Mouse (Mus musculus) gastrocnemius, postnatal 36 days (tissue): ENCODE data around the gene Tcirg1. TPM values are rescaled to one million over a fixed set of nuclear protein-coding genes. Genes with fewer than 3 reads are reported as not detected.

Experiments used
- DNase-seq, 2 experiments: peaks; one replicate each; pipeline ENCODE4 v3.0.0; 2022
- intact Hi-C: fragments of 180-260 bp; cut with DNase I; formaldehyde crosslinking; loops from one replicate; pipeline ENCODE4 v1.15.1; 2025
- total RNA-seq, 2 experiments: library from RNA; stranded (reverse); gene quantifications; 2 replicates each; pipeline ENCODE4 v1.2.3; 2021

Gene Tcirg1
- total RNA-seq, 2 experiments from 2014 or later, result 4.8 to 5.9 TPM

DNA sequence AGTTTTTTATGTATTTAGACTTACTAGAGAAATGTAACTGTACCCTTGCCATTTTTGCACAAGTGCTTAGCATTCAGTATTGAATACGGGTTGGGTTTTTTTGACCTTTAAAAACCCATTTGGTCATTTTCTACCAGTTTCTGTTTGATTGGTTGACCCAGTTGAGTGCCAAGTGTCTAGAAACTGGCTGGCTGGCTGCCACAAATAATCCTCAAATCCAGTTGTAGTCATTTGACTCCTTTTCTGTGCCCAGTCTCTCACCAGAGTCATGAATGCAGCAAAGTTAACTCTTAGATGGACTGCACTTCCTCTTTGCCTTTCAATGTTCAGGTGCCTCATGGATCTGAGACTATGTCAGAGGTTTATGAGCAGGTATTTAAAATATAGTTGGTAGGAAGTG is 53.0 kb downstream of the Tcirg1 start:
- intact Hi-C loops, result no loop called here
- DNase-seq, result no peak

DNA sequence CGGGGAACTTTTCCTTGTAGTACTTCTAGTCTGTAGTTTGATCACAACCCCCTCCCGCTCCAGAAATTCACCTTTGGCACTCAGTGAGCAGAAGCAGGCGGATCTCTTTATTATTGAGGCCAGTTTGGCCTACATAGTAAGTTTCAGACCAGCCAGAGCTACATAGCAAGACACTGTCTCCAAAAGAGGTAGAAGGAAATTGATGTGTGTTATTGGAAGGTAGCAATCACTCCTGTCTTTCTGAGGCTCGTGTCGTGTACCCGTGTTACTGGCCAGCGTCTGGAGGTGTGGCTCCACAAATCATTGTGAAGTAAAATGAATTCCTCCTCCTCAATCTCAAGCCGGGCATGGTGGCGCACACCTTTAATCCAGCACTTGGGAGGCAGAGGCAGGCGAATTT is 53.8 kb downstream of the Tcirg1 start:
- no peak for DNase-seq
- intact Hi-C loops, result no loop called here

DNA sequence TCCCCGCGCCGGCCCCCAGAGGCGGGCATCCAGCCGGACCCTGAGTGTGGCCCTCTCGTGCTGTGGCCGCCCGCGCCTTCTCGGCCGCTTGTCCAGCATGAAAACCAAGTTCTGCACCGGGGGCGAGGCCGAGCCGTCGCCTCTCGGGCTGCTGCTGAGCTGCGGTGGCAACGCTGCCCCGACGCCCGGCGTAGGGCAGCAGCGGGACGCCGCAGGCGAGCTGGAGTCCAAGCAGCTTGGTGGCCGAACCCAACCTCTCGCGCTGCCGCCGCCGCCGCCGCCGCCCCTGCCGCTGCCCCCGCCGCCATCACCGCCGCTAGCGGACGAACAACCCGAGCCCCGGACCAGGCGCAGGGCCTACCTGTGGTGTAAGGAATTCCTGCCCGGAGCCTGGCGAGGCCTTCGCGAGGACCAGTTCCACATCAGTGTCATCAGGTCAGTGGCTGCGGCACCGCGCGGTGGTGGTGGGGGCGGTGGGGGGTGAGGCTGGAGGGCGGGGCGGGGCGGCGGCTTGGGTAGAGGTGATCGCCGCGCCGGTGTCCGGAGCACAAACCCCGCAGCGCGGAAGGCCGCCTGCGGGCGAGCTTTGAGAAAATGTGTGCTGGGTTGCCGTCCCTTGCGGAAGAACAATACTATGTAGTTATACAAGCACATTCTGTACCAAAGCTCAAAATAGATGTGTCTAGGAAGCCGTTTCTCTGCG is 54.8 kb downstream of the Tcirg1 start:
- peak in 1 of 2 experiments; percentile 36 for DNase-seq
- intact Hi-C loops, result no loop called here

DNA sequence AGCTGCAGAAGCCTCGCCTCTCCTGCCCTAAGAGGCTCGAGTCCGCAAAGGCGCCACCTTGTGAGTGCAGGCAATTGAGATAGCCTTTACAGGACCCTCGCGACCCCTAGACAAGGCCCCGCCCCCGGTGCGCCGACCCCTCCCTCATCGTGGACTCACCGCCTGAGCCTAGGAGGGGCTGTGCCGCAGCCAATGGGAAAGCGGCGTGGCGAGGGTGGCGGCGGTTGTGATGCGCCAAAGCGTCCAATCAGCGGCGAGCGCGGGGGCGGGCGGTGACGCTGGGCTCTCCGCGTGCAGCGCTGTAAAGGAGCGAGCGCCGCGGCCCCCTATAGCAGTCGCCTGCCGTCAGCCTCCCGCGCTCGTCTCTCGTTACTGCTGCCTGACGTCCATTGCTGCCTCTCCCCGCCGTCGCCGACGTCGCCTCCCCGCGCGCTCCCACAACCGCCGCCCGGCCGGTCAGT is 55.4 kb downstream of the Tcirg1 start, which contains the start of gene Chka:
Chka (plus strand) TSS at position 272 of the 461 bp plus-strand sequence.
- peak; percentile 90 to 93 for DNase-seq
- intact Hi-C loops, result no loop called here

- intact Hi-C loops, result no loop called here
- no peak for DNase-seq
These were observed 56.0 kb downstream of the Tcirg1 start for GRCm38 (mm10) chr19:3850847-3851469.

- intact Hi-C loops, result no loop called here
These were observed 56.9 kb downstream of the Tcirg1 start for GRCm38 (mm10) chr19:3850076-3850475.

DNA sequence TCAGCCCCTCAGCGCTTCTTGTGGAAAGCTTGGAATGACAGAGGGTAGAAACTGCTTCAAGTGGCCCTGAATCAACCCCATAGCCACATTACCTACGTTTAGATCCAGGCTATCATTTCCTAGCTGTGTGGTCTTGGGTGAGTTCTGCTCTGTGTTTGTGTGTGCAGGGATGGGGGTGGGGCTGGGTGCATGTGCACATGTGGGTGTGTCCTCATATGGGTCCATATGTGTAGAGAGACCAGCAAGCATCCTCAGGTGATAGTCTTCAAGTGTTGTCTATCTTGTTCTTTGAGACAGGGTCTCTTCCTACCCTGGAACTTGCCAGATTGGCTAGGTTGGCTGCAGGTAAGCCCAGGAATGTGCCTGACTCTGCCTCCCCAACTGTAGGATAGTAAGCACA is 57.7 kb downstream of the Tcirg1 start:
- no peak for DNase-seq
- intact Hi-C loops, result no loop called here

More at GRCm38 (mm10) chr19:3850076-3850475, 56.9 kb downstream of the Tcirg1 start:
- no peak for DNase-seq

DNA sequence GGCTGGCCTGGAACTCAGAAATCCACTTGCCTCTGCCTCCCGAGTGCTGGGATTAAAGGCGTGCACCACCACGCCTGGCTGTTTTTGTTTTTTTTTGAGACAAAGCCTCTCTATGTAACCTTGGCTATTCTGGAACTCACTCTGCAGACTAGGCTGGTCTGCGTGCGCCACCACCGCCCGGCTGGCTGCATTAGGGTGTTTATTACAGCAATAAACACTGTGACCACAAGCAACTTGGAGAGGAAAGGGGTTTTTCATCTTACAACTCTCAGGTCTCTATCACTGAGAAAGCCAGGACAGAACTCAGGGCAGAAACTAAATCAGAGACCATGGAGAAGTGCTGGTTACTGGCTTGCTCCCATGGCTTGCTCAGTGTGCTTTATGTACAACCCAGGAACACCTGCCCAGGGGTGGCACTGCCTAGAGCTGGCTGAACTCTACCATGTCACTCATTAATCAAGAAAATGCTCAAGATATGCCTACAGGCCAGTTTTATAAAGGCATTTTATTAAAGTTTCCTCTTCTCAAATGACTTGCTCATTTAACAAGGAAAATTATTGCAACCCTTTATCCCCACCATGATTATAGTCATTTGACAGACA is 58.6 kb downstream of the Tcirg1 start:
- intact Hi-C loops, result no loop called here
- no peak for DNase-seq

DNA sequence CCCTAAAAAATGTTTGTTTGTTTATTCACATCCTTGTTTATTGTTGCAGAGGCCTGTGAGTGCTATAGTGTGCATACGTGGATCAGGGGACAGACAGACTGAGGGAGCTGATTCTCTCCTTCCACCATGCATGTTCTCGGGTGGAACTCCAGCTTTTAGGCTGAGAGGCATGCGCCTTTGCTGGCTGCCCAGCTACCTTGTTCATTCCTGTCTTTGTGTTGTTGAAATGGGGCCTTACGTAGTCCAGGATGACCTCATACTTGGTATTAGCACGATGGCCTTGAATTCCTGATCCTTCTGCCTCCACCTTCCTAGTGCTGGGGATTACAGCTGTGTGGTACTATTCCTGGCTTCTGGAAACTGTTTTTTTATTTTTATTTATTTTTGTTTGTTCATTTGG is 59.2 kb downstream of the Tcirg1 start:
- intact Hi-C loops, result no loop called here
- no peak for DNase-seq

- intact Hi-C loops, result no loop called here
- no peak for DNase-seq
These were observed 60.0 kb downstream of the Tcirg1 start for GRCm38 (mm10) chr19:3846676-3847604.

Other genes with a start within 250 kb of the Tcirg1 start
- gene Lrp5, start 220.6 kb downstream of the Tcirg1 start, total RNA-seq, result 10 to 100 TPM; 21.9 to 22.9 TPM
- 10 to 100 TPM; 10.6 to 11.1 TPM for gene 1810055G02Rik, start 198.8 kb downstream of the Tcirg1 start, total RNA-seq
- gene Kmt5b, start 139.7 kb downstream of the Tcirg1 start, total RNA-seq, result 10 to 100 TPM; 20.8 to 22.5 TPM
- 1 to 10 TPM; 1.4 to 2.4 TPM for gene Chka, start 55.4 kb downstream of the Tcirg1 start, total RNA-seq
- gene Ndufs8, start 5.6 kb upstream of the Tcirg1 start, total RNA-seq, result 100 to 1,000 TPM; 242 to 273 TPM
- gene Aldh3b1, start 22.7 kb upstream of the Tcirg1 start, total RNA-seq, result 1 to 10 TPM in 1 of 2 experiments, under 1 TPM in 1; 0.92 to 1.6 TPM
- gene Unc93b1, start 28.1 kb upstream of the Tcirg1 start, total RNA-seq, result 1 to 10 TPM; 5.1 to 7.7 TPM
- not detected for gene Aldh3b3, start 51.5 kb upstream of the Tcirg1 start, total RNA-seq
- under 1 TPM; 0.20 to 0.23 TPM for gene Aldh3b2, start 65.2 kb upstream of the Tcirg1 start, total RNA-seq
- 1 to 10 TPM; 2.0 to 3.2 TPM for gene Acy3, start 79.4 kb upstream of the Tcirg1 start, total RNA-seq
- gene Tbx10, start 85.6 kb upstream of the Tcirg1 start, total RNA-seq, result not detected
- 10 to 100 TPM; 22.5 to 23.0 TPM for gene Nudt8, start 93.4 kb upstream of the Tcirg1 start, total RNA-seq
- gene Gm49405, start 93.5 kb upstream of the Tcirg1 start, total RNA-seq, result under 1 TPM; 0.13 to 0.20 TPM
- under 1 TPM; 0.79 to 0.82 TPM for gene Doc2g, start 96.2 kb upstream of the Tcirg1 start, total RNA-seq
- 100 to 1,000 TPM; 417 to 445 TPM for gene Ndufv1, start 105.7 kb upstream of the Tcirg1 start, total RNA-seq
- 100 to 1,000 TPM; 344 to 368 TPM for gene Gstp1, start 130.9 kb upstream of the Tcirg1 start, total RNA-seq
- gene Gstp2, start 138.9 kb upstream of the Tcirg1 start, total RNA-seq, result 100 to 1,000 TPM; 148 to 162 TPM
- gene Gstp3, start 152.4 kb upstream of the Tcirg1 start, total RNA-seq, result not detected
- gene Cabp2, start 174.4 kb upstream of the Tcirg1 start, total RNA-seq, result not detected
- 10 to 100 TPM; 20.0 to 22.3 TPM for gene Cdk2ap2, start 190.0 kb upstream of the Tcirg1 start, total RNA-seq
- 1 to 10 TPM; 3.8 to 4.0 TPM for gene Pitpnm1, start 192.9 kb upstream of the Tcirg1 start, total RNA-seq
- 10 to 100 TPM; 58.2 to 68.0 TPM for gene Aip, start 218.7 kb upstream of the Tcirg1 start, total RNA-seq
- gene Gpr152, start 232.7 kb upstream of the Tcirg1 start, total RNA-seq, result not detected
- not detected for gene Cabp4, start 236.9 kb upstream of the Tcirg1 start, total RNA-seq
- 10 to 100 TPM; 13.9 to 15.3 TPM for gene Coro1b, start 241.5 kb upstream of the Tcirg1 start, total RNA-seq
- 1 to 10 TPM in 1 of 2 experiments, under 1 TPM in 1; 0.86 to 1.8 TPM for gene Ptprcap, start 246.5 kb upstream of the Tcirg1 start, total RNA-seq